Mouse (Mus musculus): ENCODE results near the gene Hcn1. TPM values are rescaled to one million over a fixed set of nuclear protein-coding genes. Genes with fewer than 3 reads are reported as not detected.

Gene Hcn1
- polyA plus RNA-seq (2017; shearing (Covaris generic)), result 0.09 TPM

GRCm38 (mm10) chr13:117602181-117602580, at the start of gene Hcn1:
Hcn1 (plus strand) TSS chr13:117602320.

